Mouse (Mus musculus): Measurements from ENCODE around the gene H2-T22. TPM values are rescaled to one million over a fixed set of nuclear protein-coding genes. Genes with fewer than 3 reads are reported as not detected.

The H2-T22 gene
- 35.7 TPM for polyA plus RNA-seq (2015; fragmentation: Illumina TruSeq; extraction: RNeasy Lipid Tissue Mini Kit (QIAGEN cat#74804); ENCODE audit: low read depth, low replicate concordance)

DNA sequence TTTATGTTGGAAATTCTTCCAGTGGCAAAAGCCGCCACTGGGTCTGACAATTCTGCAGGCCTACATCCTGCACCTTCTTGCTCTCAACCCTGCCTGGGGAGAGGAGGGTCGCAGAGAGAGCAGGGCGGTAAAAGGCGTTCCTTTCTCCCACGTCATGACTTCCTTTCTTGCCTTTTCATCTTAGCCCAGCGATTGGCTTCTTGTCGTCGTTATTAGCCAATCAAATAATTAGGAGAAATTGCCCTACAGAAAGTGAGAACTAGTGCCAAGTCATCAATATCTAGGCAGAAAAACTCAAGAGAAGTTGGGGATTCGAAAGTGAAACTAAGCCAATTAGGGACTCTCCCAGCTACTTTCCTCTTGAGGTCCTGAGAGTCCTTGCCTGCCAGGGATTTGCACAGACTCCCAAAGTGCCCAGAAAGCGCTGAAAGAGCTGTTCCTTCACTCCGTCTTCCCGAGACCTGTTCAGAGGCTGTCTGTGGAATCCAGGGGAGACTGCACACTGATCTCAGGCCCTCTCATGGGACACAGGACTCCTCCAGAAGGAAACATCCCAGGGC, at the start of gene H2-T22, which contains the start of gene Gm6034:
Gene H2-T22, minus strand, starts transcription at position 138 of the 560 bp plus-strand sequence.
Gene Gm6034, plus strand, starts transcription at position 352 of the 560 bp plus-strand sequence.

GRCm38 (mm10) chr17:36058362-36058761, 15.8 kb upstream of the H2-T22 start, which contains the start of gene Gm11127:
Gm11127 (minus strand) TSS chr17:36058371.

DNA sequence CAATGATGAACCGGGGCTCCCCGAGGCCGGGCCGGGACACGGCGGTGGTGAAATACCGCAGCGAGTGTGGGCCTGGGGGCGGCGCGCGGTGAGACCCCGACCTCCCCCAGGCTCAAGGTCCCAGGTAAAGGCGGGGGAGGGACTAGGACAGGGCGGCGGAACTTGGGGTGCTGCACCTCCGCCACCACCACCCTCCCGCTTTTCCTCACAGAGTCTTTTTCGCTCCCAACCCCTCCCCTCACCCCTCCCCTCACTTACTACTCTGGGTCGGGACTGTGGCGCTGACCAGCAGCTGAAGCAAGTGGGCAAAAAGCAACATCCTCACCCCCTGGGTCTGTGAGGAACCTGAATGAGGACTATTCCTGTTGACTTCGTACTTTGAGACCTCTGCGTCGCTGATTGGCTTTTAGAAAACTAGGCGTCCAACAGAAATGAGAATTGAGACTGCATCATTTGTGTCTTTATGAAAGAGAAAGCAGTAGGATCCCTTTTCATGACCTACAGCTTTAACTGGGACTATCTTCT, 10.1 kb downstream of the H2-T22 start, which contains the start of gene H2-T23:
Gene H2-T23, minus strand, starts transcription at position 505 of the 525 bp plus-strand sequence.

GRCm38 (mm10) chr17:36020191-36021073, 22.1 kb downstream of the H2-T22 start, which contains the start of gene H2-T24:
H2-T24 (minus strand) TSS chr17:36020560.

Other genes starting within 250 kb of the H2-T22 start
- 14.8 TPM for gene Ier3, start 221.1 kb downstream of the H2-T22 start, polyA plus RNA-seq (2015; fragmentation: Illumina TruSeq; extraction: RNeasy Lipid Tissue Mini Kit (QIAGEN cat#74804); ENCODE audit: low read depth, low replicate concordance)
- 140 TPM for gene Flot1, start 219.5 kb downstream of the H2-T22 start, polyA plus RNA-seq (2015; fragmentation: Illumina TruSeq; extraction: RNeasy Lipid Tissue Mini Kit (QIAGEN cat#74804); ENCODE audit: low read depth, low replicate concordance)
- gene Tubb5, start 204.4 kb downstream of the H2-T22 start, polyA plus RNA-seq (2015; fragmentation: Illumina TruSeq; extraction: RNeasy Lipid Tissue Mini Kit (QIAGEN cat#74804); ENCODE audit: low read depth, low replicate concordance) = 402 TPM
- 7.9 TPM for gene Mdc1, start 201.2 kb downstream of the H2-T22 start, polyA plus RNA-seq (2015; fragmentation: Illumina TruSeq; extraction: RNeasy Lipid Tissue Mini Kit (QIAGEN cat#74804); ENCODE audit: low read depth, low replicate concordance)
- 3.0 TPM for gene Nrm, start 181.4 kb downstream of the H2-T22 start, polyA plus RNA-seq (2015; fragmentation: Illumina TruSeq; extraction: RNeasy Lipid Tissue Mini Kit (QIAGEN cat#74804); ENCODE audit: low read depth, low replicate concordance)
- 8.6 TPM for gene Ppp1r18, start 177.2 kb downstream of the H2-T22 start, polyA plus RNA-seq (2015; fragmentation: Illumina TruSeq; extraction: RNeasy Lipid Tissue Mini Kit (QIAGEN cat#74804); ENCODE audit: low read depth, low replicate concordance)
- gene Dhx16, start 162.9 kb downstream of the H2-T22 start, polyA plus RNA-seq (2015; fragmentation: Illumina TruSeq; extraction: RNeasy Lipid Tissue Mini Kit (QIAGEN cat#74804); ENCODE audit: low read depth, low replicate concordance) = 27.2 TPM
- gene 2310061I04Rik, start 145.3 kb downstream of the H2-T22 start, polyA plus RNA-seq (2015; fragmentation: Illumina TruSeq; extraction: RNeasy Lipid Tissue Mini Kit (QIAGEN cat#74804); ENCODE audit: low read depth, low replicate concordance) = 90.2 TPM
- gene Atat1, start 132.7 kb downstream of the H2-T22 start, polyA plus RNA-seq (2015; fragmentation: Illumina TruSeq; extraction: RNeasy Lipid Tissue Mini Kit (QIAGEN cat#74804); ENCODE audit: low read depth, low replicate concordance) = 53.4 TPM
- 53.1 TPM for gene Mrps18b, start 126.4 kb downstream of the H2-T22 start, polyA plus RNA-seq (2015; fragmentation: Illumina TruSeq; extraction: RNeasy Lipid Tissue Mini Kit (QIAGEN cat#74804); ENCODE audit: low read depth, low replicate concordance)
- 30.3 TPM for gene Ppp1r10, start 126.3 kb downstream of the H2-T22 start, polyA plus RNA-seq (2015; fragmentation: Illumina TruSeq; extraction: RNeasy Lipid Tissue Mini Kit (QIAGEN cat#74804); ENCODE audit: low read depth, low replicate concordance)
- 64.4 TPM for gene Abcf1, start 73.0 kb downstream of the H2-T22 start, polyA plus RNA-seq (2015; fragmentation: Illumina TruSeq; extraction: RNeasy Lipid Tissue Mini Kit (QIAGEN cat#74804); ENCODE audit: low read depth, low replicate concordance)
- gene Gnl1, start 62.9 kb downstream of the H2-T22 start, polyA plus RNA-seq (2015; fragmentation: Illumina TruSeq; extraction: RNeasy Lipid Tissue Mini Kit (QIAGEN cat#74804); ENCODE audit: low read depth, low replicate concordance) = 131 TPM
- 28.9 TPM for gene Prr3, start 62.5 kb downstream of the H2-T22 start, polyA plus RNA-seq (2015; fragmentation: Illumina TruSeq; extraction: RNeasy Lipid Tissue Mini Kit (QIAGEN cat#74804); ENCODE audit: low read depth, low replicate concordance)
- gene H2-T24, start 22.2 kb downstream of the H2-T22 start, polyA plus RNA-seq (2015; fragmentation: Illumina TruSeq; extraction: RNeasy Lipid Tissue Mini Kit (QIAGEN cat#74804); ENCODE audit: low read depth, low replicate concordance) = 2.6 TPM
- 26.7 TPM for gene H2-T23, start 9.9 kb downstream of the H2-T22 start, polyA plus RNA-seq (2015; fragmentation: Illumina TruSeq; extraction: RNeasy Lipid Tissue Mini Kit (QIAGEN cat#74804); ENCODE audit: low read depth, low replicate concordance)
- gene Gm6034, start 214 bp upstream of the H2-T22 start, polyA plus RNA-seq (2015; fragmentation: Illumina TruSeq; extraction: RNeasy Lipid Tissue Mini Kit (QIAGEN cat#74804); ENCODE audit: low read depth, low replicate concordance) = not detected
- gene Gm11127, start 15.6 kb upstream of the H2-T22 start, polyA plus RNA-seq (2015; fragmentation: Illumina TruSeq; extraction: RNeasy Lipid Tissue Mini Kit (QIAGEN cat#74804); ENCODE audit: low read depth, low replicate concordance) = 0.46 TPM
- not detected for gene Gm19684, start 78.9 kb upstream of the H2-T22 start, polyA plus RNA-seq (2015; fragmentation: Illumina TruSeq; extraction: RNeasy Lipid Tissue Mini Kit (QIAGEN cat#74804); ENCODE audit: low read depth, low replicate concordance)
- not detected for gene Gm7030, start 86.7 kb upstream of the H2-T22 start, polyA plus RNA-seq (2015; fragmentation: Illumina TruSeq; extraction: RNeasy Lipid Tissue Mini Kit (QIAGEN cat#74804); ENCODE audit: low read depth, low replicate concordance)
- gene Gm8909, start 125.8 kb upstream of the H2-T22 start, polyA plus RNA-seq (2015; fragmentation: Illumina TruSeq; extraction: RNeasy Lipid Tissue Mini Kit (QIAGEN cat#74804); ENCODE audit: low read depth, low replicate concordance) = not detected
- gene H2-T3, start 147.5 kb upstream of the H2-T22 start, polyA plus RNA-seq (2015; fragmentation: Illumina TruSeq; extraction: RNeasy Lipid Tissue Mini Kit (QIAGEN cat#74804); ENCODE audit: low read depth, low replicate concordance) = not detected
- gene Rpp21, start 215.3 kb upstream of the H2-T22 start, polyA plus RNA-seq (2015; fragmentation: Illumina TruSeq; extraction: RNeasy Lipid Tissue Mini Kit (QIAGEN cat#74804); ENCODE audit: low read depth, low replicate concordance) = 54.9 TPM
- gene Trim39, start 229.5 kb upstream of the H2-T22 start, polyA plus RNA-seq (2015; fragmentation: Illumina TruSeq; extraction: RNeasy Lipid Tissue Mini Kit (QIAGEN cat#74804); ENCODE audit: low read depth, low replicate concordance) = 23.8 TPM
- not detected for gene H2-M10.2, start 243.7 kb upstream of the H2-T22 start, polyA plus RNA-seq (2015; fragmentation: Illumina TruSeq; extraction: RNeasy Lipid Tissue Mini Kit (QIAGEN cat#74804); ENCODE audit: low read depth, low replicate concordance)

Measured in brain, adult 10 weeks (tissue).